Mouse (Mus musculus) urinary bladder, postnatal 25 days (tissue): ENCODE data around the gene Det1.
A peak's percentile ranks its signal among the peaks of the same experiment; 100 is the strongest.

Experiments used
- DNase-seq: peaks from one replicate; pipeline ENCODE4 v3.0.0; 2022; ENCODE audit warnings: low spot score

Gene Det1

GRCm38 (mm10) chr7:78854051-78854450, 7.0 kb upstream of the Det1 start:
- DNase-seq = no peak

- no peak for DNase-seq
Observed at GRCm38 (mm10) chr7:78846066-78846716, 872 bp downstream of the Det1 start.

- DNase-seq = no peak
Observed at GRCm38 (mm10) chr7:78841601-78842000, 5.5 kb downstream of the Det1 start.

- DNase-seq = no peak
Observed at GRCm38 (mm10) chr7:78837250-78837649, 9.8 kb downstream of the Det1 start.

GRCm38 (mm10) chr7:78835656-78836055, 11.4 kb downstream of the Det1 start:
- no peak for DNase-seq

GRCm38 (mm10) chr7:78827749-78828362, 19.2 kb downstream of the Det1 start:
- DNase-seq = no peak

- no peak for DNase-seq
Observed at GRCm38 (mm10) chr7:78826682-78827385, 20.2 kb downstream of the Det1 start.

GRCm38 (mm10) chr7:78818336-78818735, 28.7 kb downstream of the Det1 start:
- DNase-seq = no peak

GRCm38 (mm10) chr7:78814766-78815165, 32.3 kb downstream of the Det1 start:
- DNase-seq = no peak

GRCm38 (mm10) chr7:78813791-78814190, 33.3 kb downstream of the Det1 start:
- DNase-seq = no peak

GRCm38 (mm10) chr7:78807192-78807591, 39.9 kb downstream of the Det1 start:
- DNase-seq = no peak

GRCm38 (mm10) chr7:78803841-78804240, 43.2 kb downstream of the Det1 start:
- DNase-seq = no peak

GRCm38 (mm10) chr7:78799730-78800496, 47.1 kb downstream of the Det1 start:
- DNase-seq = no peak

GRCm38 (mm10) chr7:78797843-78798455, 49.1 kb downstream of the Det1 start:
- no peak for DNase-seq

- no peak for DNase-seq
Observed at GRCm38 (mm10) chr7:78796624-78797023, 50.4 kb downstream of the Det1 start.

GRCm38 (mm10) chr7:78794571-78795092, 52.4 kb downstream of the Det1 start:
- DNase-seq = no peak

GRCm38 (mm10) chr7:78793895-78794570, 53.0 kb downstream of the Det1 start:
- no peak for DNase-seq

GRCm38 (mm10) chr7:78791359-78792222, 55.5 kb downstream of the Det1 start:
- peak; percentile 20 for DNase-seq

- no peak for DNase-seq
Observed at GRCm38 (mm10) chr7:78787793-78788380, 59.2 kb downstream of the Det1 start.

- DNase-seq = no peak
Observed at GRCm38 (mm10) chr7:78785906-78786305, 61.2 kb downstream of the Det1 start.
